Mouse (Mus musculus) adrenal gland, postnatal 14 days (tissue): ENCODE data around the gene Aldh3b3. TPM values are rescaled to one million over a fixed set of nuclear protein-coding genes. Genes with fewer than 3 reads are reported as not detected.

Experiments used
- DNase-seq: peaks from one replicate; pipeline ENCODE4 v3.0.0; 2021; ENCODE audit warnings: mixed read lengths
- long read RNA-seq, 2 experiments: library from polyadenylated mRNA; stranded (forward); transcript quantifications; one replicate each; pipeline ENCODE4 v2.0.0; 2021
- total RNA-seq: library from RNA; stranded (reverse); gene quantifications from 2 replicates; pipeline ENCODE4 v1.2.3, GENCODE M21; 2021

The Aldh3b3 gene
- 0.41 and 0.44 TPM in 2 replicates for total RNA-seq
- long read RNA-seq, experiment 1, result 0 reads
- long read RNA-seq, experiment 2, result 0 reads

DNA sequence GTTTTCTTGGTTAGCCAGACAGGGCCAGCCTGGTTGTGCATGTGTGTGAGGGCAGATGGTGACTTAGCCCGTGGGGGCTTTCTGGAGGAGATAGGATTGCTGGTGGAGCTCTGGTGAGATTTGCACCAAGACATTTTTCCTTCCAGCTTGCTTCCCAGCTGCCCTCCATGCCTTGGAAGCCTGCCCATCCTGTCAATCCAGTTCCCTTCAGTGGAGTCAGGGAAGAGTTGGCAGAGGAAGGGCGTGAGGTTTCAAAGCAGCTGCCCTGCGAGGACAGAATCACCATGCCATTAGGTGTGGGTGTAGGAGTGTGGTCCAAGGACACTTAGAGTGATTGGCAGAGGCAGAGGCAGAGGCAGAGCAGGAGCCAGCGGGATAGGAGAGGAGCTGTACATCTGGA lies at the start of gene Aldh3b3:
TSS of gene Aldh3b3 (plus strand) at position 176 of the 400 bp plus-strand sequence.
- peak; percentile 53 for DNase-seq

- no peak for DNase-seq
Observed at GRCm38 (mm10) chr19:3910206-3910605, 48.2 kb upstream of the Aldh3b3 start.

DNA sequence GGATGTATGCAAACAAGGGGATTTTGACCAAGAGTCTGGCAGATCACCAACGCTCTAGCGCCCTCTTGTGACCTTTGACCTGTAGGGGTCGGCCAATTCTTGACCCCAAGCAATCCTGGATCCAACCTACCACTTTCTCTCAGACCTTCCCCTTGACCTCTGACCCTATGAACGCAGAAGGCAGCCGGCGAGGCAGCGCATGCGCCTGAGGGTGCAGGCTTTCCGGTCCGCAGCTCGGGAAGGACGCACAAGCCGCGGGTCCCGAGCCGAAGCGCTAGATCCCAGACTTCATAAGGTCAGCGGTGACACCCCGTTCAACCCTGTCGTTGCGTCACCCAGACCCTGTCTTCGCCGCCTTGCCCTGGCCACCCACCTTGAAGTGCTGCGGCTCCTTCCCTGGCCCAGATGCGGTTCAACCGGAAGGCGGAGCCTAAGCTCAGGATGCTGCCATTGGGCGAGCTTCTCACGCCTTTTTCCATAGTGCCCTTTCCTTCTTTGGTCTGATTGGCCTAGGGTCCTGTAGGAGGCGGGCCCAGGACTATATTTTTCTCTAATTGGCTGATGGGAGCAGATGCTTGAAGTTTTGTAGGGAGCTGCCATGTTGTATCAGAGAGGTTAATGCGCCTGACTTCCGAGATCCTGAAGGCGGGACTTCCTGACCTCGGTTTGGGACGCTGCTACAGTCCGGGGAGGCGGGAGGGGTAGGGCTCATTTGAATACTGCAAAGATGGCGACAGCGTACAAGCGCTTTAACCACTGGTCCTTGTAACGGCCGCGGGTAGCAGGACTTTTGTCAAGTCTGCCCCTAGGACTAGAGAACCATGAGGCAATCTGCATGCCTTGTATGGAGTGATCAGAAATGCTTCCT lies 45.9 kb upstream of the Aldh3b3 start, which contains the start of gene Ndufs8:
TSS of gene Ndufs8 (minus strand) at position 438 of the 868 bp plus-strand sequence.
- DNase-seq, result peak; percentile 93

GRCm38 (mm10) chr19:3913692-3914091 lies 44.8 kb upstream of the Aldh3b3 start:
- no peak for DNase-seq

GRCm38 (mm10) chr19:3914535-3914934 lies 43.9 kb upstream of the Aldh3b3 start:
- DNase-seq, result no peak

- DNase-seq, result peak; percentile 74
Observed at GRCm38 (mm10) chr19:3916727-3917126, 41.7 kb upstream of the Aldh3b3 start.

DNA sequence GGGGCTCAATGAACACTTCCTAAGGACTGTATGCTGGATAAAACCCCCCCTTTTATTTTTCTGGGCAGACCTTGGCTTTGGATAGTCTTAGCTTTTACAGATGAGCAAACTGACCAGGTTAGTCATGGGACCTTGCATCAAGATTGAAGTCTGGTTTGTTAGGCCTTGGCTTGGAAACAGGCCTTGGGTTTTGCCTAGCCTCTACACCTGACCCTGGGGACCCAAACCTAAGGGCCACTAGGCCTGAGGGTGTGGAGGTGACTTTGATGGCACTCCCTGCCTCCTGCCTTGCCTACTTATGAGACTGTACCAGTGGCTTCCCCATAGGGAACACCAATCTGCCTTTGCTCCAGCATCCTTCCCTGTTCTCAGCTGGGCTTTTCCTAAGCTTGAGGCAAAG lies 38.5 kb upstream of the Aldh3b3 start:
- no peak for DNase-seq

DNA sequence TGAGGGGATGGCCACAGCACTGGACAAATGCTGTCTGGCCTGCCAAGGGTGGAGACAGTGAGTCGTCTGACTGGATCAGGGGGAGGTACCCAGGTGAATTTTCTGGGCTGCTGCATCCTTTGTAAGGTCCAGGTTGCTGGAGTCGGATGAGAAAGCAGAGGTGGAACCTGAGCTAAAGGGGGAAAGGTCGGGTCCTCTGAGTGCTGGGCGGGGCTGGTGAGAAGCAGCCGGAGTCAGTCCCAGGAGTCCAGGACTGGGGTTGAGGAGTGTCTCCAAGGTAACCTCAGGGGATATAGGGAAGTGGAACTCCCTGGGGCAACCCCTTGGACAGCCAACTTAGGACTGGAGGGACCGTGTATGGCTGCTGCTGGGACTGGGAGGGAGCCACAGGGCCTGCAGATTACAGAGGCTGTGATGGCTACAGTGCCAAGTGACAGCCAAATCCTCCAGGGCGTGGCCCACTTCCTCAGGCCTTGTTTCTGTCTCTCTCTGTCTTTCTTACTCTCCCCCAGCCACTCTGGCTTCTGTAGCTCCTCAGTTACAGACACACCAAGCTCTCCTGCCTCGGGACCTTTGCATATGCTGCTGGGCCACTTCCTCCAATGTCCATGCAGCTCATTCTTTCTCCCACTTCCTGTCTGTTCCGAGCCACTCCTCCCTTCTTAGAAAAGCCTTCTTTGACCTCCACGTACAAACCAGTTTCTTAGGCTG lies 35.6 kb upstream of the Aldh3b3 start:
- no peak for DNase-seq

DNA sequence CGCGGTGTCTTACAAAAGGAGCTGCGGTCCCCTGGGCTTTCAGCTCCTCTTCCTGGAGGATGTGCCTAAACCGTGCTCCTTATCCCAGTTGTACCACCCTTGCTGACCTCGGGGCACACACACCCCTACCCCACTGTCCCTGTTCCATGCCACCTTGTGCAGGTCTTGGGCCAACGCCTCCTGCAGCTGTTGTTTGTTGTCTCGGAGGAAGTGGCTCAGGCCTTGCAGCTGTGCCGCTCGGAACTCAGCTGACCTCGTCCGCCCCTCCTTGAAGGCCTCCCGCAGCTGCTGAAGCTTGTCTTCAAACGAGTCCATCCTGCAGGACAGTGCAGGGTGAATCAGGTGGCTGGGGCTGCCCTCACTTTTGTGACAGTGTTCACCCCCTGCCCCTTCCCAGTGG lies 34.9 kb upstream of the Aldh3b3 start:
- peak; percentile 64 for DNase-seq

DNA sequence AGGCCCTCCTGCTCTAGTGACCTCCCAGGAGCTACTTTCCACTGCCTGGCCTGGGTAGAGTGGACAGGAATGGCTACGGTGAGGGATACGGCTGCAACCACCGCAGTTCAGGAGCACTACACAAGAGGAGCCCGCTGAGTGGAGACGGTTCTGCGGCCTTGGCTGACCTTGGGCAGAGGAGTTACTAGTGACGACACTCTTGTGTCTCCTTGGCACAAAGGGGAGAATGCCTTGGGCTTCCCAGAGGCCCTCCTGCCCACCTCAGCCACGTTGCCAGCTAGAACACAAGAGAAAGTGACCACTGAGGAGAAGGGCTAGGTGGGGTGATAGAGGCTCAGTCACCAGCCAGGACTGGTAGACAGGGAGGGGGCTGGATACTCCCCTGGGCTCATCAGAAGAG lies 34.3 kb upstream of the Aldh3b3 start:
- peak; percentile 74 for DNase-seq

DNA sequence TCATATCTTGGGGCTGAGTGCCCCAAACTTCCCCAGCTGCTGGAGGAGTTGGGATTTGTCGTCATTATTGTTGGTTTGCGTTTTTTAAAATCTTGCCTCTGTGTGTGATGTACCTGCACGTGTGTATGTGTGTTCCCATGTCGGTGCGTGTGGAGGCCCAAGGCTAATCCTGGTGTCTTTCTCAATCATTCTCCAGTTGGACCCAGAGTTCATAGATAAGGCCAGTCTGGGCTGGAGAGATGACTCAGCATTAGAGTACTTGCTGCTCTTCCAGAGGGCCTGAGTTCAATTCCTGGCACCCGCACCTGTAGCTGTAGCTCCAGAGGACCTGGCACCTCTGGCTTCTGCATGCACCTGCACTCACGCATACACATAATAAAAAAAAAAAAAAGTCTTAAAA lies 33.6 kb upstream of the Aldh3b3 start:
- DNase-seq, result no peak

DNA sequence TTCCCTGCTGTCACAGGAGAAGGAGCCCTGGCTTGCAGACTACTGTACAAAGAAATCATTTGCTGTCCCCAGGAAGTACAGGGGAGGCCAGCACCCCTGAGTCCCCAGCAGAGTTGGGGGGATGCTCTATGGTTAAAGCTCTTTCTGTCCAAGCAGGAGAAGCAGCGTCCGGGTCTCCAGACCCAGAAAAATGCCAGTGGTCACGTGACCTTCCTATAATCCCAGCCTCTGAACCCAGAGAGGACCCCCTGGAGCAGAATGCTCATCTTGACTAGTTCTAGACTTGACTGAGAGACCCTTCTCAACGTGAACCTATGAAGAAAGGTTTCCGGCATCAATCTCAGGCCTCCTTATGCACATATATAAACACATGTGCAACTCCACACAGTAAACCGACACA lies 32.6 kb upstream of the Aldh3b3 start:
- no peak for DNase-seq

DNA sequence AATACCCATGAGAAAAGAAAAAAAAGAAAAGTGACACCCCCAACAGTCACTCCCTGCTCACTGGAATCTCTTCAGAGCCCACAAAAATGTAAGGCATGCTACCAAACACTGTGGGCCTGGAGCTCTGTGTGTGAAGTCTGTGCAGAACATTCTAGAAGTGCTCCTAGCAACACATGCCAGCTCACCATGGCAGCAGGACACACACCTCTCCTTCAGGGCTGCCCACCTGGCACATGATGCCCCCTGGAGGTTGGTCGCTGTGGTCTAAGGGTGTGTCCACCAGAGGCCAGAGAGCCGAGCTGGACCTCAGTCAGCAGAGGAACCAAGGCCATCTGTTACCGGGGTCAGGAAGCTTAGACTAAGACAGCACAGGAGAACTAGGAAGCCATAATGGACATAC lies 32.2 kb upstream of the Aldh3b3 start:
- DNase-seq, result no peak

DNA sequence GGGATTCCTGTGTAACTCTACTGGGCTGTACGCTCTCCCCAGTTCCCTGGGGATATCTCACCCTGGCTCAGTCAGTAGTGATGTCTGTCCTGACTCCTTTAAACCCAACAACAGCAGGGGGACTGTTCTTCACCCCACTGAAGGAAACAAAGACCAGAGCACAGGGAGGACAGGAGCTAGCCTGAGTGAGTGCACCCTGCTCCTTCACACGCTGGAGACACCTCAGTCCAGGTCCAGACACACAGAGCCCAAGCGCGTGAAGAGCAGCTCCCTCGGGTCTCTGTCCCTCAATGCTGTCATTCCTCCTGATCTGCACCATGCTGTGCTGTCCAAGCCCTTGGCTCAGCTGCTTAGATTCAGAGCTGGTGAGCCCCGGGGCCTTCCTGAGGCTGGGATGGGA lies 31.8 kb upstream of the Aldh3b3 start:
- DNase-seq, result no peak

DNA sequence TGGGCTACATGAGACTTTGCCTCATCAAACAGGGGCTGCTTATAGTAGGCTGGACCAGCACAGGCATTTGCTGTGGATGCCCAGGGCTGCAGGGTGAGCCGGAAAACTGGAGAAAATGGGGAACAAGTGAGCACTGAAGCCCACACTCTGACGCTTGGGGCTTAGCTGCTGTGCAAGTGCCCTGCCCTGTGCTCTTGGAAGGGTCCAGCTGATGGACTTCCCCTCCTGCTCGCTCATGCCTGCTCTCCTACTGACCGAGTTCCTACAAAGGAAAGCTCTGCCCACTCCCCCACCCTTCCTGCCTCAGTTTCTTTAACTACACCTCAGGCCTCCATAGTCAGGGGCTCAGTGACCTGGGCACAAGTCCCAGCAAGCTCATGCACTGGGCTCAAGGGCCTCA lies 30.5 kb upstream of the Aldh3b3 start:
- no peak for DNase-seq

GRCm38 (mm10) chr19:3928779-3929178 lies 29.7 kb upstream of the Aldh3b3 start:
- no peak for DNase-seq

DNA sequence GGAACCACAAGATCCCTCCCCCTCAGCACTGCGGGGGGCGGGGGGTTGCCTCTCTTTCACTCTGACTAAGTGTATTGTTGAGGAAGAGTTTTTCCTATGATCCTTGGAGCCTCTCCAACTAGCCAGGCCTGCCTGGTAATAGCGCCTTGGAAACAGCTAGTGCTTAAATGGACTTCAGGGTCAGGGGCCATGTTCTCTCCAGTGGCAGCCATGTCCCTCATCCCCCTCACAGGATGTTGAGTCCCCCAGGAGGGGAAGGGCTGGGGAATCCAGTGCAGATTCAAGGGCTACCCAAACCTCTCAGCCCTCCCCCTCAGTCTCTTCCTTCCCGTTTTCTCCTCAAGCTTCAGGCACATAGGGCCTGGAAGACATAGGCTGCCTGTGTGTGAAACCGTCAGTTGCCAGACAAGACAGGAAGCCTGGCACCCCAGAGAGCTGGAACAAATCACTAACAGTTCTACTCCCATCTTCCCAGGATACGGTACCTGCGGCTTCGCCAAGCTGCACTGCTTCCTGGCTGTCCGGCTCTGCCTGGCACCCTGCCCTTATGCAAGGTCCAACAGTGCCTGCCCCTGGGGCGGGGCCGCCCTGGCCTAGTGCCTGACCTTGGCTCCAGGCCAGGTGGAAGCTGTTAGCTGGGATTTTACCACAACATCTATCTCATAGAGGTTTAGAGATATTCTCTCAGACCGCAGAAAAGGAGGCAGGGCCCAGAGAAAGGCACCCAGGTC lies 29.1 kb upstream of the Aldh3b3 start, which contains the start of gene Aldh3b1:
TSS of gene Aldh3b1 (minus strand) at position 598 of the 731 bp plus-strand sequence.
- peak; percentile 98 for DNase-seq

- DNase-seq, result no peak
Observed at GRCm38 (mm10) chr19:3930262-3931057, 28.0 kb upstream of the Aldh3b3 start.

DNA sequence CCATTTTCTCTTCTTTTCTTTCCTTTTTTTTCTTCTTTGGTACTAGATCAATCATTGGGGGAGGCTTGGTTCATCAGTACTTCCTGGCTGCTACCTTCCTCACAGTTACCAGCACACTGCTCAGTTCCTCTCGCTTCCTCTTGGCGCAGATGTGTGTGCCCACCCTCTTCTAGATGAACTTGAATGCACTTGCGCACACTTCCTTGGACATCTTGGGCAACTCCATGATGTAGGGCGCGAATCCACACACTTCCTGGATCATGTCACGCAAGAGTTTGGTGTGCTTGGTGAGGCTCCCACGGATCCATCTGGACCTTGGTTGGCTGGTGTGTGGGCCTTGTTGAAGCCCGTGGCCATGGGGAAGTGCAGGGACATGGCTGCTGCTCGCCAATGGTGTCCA lies 26.7 kb upstream of the Aldh3b3 start:
- DNase-seq, result no peak

DNA sequence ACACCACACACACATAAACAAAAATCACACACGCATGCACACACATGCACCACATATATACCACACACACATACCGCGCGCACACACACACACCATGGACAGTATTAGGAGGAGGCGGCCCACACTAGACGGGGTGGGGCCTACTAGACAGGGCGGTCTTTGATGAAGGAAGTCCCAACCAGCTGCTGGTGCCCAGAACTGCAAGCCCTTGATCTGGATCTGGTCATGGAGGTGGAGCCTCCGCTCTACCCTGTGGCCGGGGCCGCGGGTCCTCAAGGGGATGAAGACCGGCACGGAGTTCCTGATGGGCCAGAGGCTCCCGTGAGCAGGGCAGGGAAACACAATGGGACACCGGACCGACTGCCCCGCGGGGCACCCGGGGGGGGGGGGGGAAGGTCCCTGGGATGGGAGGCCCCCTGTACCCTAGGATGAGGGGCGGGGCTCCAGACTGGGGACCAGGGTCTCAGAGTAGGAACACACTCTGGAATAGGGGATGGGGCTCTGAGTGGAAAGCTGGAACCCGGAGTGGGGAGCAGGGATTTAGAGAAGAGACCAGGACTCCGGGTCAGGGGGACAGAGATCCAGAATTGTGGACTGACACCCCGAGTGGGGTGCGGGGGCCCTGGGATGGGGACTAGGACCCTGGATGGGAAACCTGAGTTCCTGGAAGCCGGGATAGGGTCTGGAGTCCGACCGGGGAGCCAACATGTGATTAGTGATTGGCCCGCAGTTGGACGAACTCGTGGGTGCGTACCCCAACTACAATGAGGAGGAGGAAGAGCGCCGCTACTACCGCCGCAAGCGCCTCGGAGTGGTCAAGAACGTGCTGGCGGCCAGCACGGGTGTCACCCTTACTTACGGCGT lies 23.2 kb upstream of the Aldh3b3 start, which contains the start of gene Unc93b1:
TSS of gene Unc93b1 (plus strand) at position 155 of the 864 bp plus-strand sequence.
- DNase-seq, result peak; percentile 90
